Mouse (Mus musculus) hindbrain, embryonic 16.5 days (tissue): ENCODE data around the gene Xirp2. TPM values are rescaled to one million over a fixed set of nuclear protein-coding genes. Genes with fewer than 3 reads are reported as not detected.
"Not testable (repeated sequence)": the region's sequence is repeated elsewhere in the genome, so short reads cannot be mapped to it uniquely, and the experiment has no call there.

Experiments
- ATAC-seq: fragments of 200-750 bp; cut with Nextera tagmentation; 2 replicates; pipeline ENCODE4 v1.8.0; 2017; ENCODE audit warnings: moderate TSS enrichment, moderate library complexity
- H3K27ac ChIP-seq: fragments of 300-500 bp; sonication (generic); 2 replicates; pipeline ENCODE4 v1.5.1; 2014; ENCODE audit warnings: low read depth, mild to moderate bottlenecking, control low read depth, low read length, moderate library complexity
- H3K27me3 ChIP-seq: fragments of 300-500 bp; sonication (generic); replicated peaks from 2 replicates; pipeline ENCODE4 v1.6.1; 2014; ENCODE audit warnings: low read length; ENCODE audit not compliant: control insufficient read depth, insufficient read depth
- H3K36me3 ChIP-seq: fragments of 300-500 bp; sonication (generic); 2 replicates; pipeline ENCODE4 v1.6.1; 2014; ENCODE audit warnings: mild to moderate bottlenecking, low read length, moderate library complexity, mixed read lengths; ENCODE audit not compliant: control insufficient read depth, insufficient read depth
- H3K4me1 ChIP-seq: fragments of 300-500 bp; sonication (generic); 2 replicates; pipeline ENCODE4 v1.6.1; 2014; ENCODE audit warnings: low read depth, low read length; ENCODE audit not compliant: control insufficient read depth, insufficient read depth
- H3K4me2 ChIP-seq: fragments of 300-500 bp; sonication (generic); 2 replicates; pipeline ENCODE4 v1.6.1; 2014; ENCODE audit warnings: mild to moderate bottlenecking, low read length, control low read depth, moderate library complexity
- H3K4me3 ChIP-seq: fragments of 300-500 bp; sonication (generic); 2 replicates; pipeline ENCODE4 v1.5.1; 2014; ENCODE audit warnings: mild to moderate bottlenecking, low read length, control low read depth, moderate library complexity
- H3K9ac ChIP-seq: fragments of 300-500 bp; sonication (generic); 2 replicates; pipeline ENCODE4 v1.6.1; 2014; ENCODE audit warnings: low read depth, mild to moderate bottlenecking, control low read depth, low read length, moderate library complexity
- H3K9me3 ChIP-seq: fragments of 300-500 bp; sonication (generic); 2 replicates; pipeline ENCODE4 v1.6.1; 2014; ENCODE audit warnings: mild to moderate bottlenecking, low read length, moderate library complexity; ENCODE audit not compliant: control insufficient read depth
- WGBS: fragments of 180-500 bp; shearing (Covaris S2); extraction: QIAGEN DNeasy Blood & Tissue Kit; methylation state at CpG from one replicate; pipeline ENCODE4 v1.1.7; 2014; 5-methylcytosine and 5-hydroxymethylcytosine counted together
- polyA plus RNA-seq: library from polyadenylated mRNA; unstranded; fragments of >200 nt; fragmentation: Nextera tagmentation; extraction: Ambion mirVana; gene quantifications from 2 replicates; pipeline ENCODE4 v1.2.1, GENCODE M21; 2015

The Xirp2 gene
- 0.02 TPM in 1 of 2 replicates, not detected in the other for polyA plus RNA-seq

GRCm38 (mm10) chr2:67445780-67446179 lies at the start of gene Xirp2:
Gene Xirp2, plus strand, starts transcription at chr2:67446002.
- no peak for ATAC-seq
- H3K4me2 ChIP-seq: no peak within 1 kb of the TSS
- WGBS: 84% methylated on average over 3 of the region's 3 CpGs

GRCm38 (mm10) chr2:67413425-67413824 lies 32.4 kb upstream of the Xirp2 start, which contains the start of gene Gm21830:
Gene Gm21830, plus strand, starts transcription at chr2:67413725.
- WGBS: no CpG with 5 or more reads among the region's 1 CpGs

More at GRCm38 (mm10) chr2:67445780-67446179, at the start of gene Xirp2:
- no peaks in the 10 kb centered on the region for H3K27me3 ChIP-seq
- no peak within 1 kb of the TSS for H3K27ac ChIP-seq
- H3K36me3 ChIP-seq: no peaks in the 10 kb centered on the region
- no peak within 1 kb of the TSS for H3K9ac ChIP-seq
- H3K4me3 ChIP-seq: no peak within 1 kb of the TSS
- no peaks in the 10 kb centered on the region for H3K9me3 ChIP-seq
- no peaks in the 10 kb centered on the region for H3K4me1 ChIP-seq

GRCm38 (mm10) chr2:67420853-67421252 lies 24.9 kb upstream of the Xirp2 start:
- Histone ChIP-seq H3K4me1 (no peaks in the 10 kb centered on the region), H3K36me3 (no peaks in the 10 kb centered on the region), H3K9ac (no peak overlapping the region), H3K4me3 (no peak overlapping the region), H3K9me3 (no peaks in the 10 kb centered on the region), H3K27me3 (no peaks in the 10 kb centered on the region), H3K27ac (no peak overlapping the region), H3K4me2 (no peak overlapping the region)
- ATAC-seq: no peak

More at GRCm38 (mm10) chr2:67413425-67413824, 32.4 kb upstream of the Xirp2 start, which contains the start of gene Gm21830:
- H3K27ac ChIP-seq, H3K4me2 ChIP-seq, H3K9ac ChIP-seq, H3K4me3 ChIP-seq, ATAC-seq, H3K36me3 ChIP-seq, H3K27me3 ChIP-seq, H3K4me1 ChIP-seq, H3K9me3 ChIP-seq: not testable (repeated sequence)

GRCm38 (mm10) chr2:67422799-67423198 lies 23.0 kb upstream of the Xirp2 start:
- WGBS: 87% methylated on average over 1 of the region's 1 CpGs
- Histone ChIP-seq H3K9ac (no peak overlapping the region), H3K27me3 (no peaks in the 10 kb centered on the region), H3K9me3 (no peaks in the 10 kb centered on the region), H3K4me3 (no peak overlapping the region), H3K4me1 (no peaks in the 10 kb centered on the region), H3K36me3 (no peaks in the 10 kb centered on the region), H3K27ac (no peak overlapping the region), H3K4me2 (no peak overlapping the region)
- ATAC-seq: no peak

GRCm38 (mm10) chr2:67433081-67433480 lies 12.7 kb upstream of the Xirp2 start, which contains the start of gene Gm26727:
Gene Gm26727, minus strand, starts transcription at chr2:67433181.
- Histone ChIP-seq H3K27me3 (no peaks in the 10 kb centered on the region), H3K36me3 (no peaks in the 10 kb centered on the region), H3K4me1 (no peaks in the 10 kb centered on the region), H3K9me3 (no peaks in the 10 kb centered on the region), H3K9ac (no peak within 1 kb of the TSS), H3K27ac (no peak within 1 kb of the TSS), H3K4me3 (no peak within 1 kb of the TSS), H3K4me2 (no peak within 1 kb of the TSS)
- WGBS: 66% methylated on average over 2 of the region's 2 CpGs
- no peak for ATAC-seq

GRCm38 (mm10) chr2:67438309-67438708 lies 7.5 kb upstream of the Xirp2 start:
- Histone ChIP-seq H3K4me2 (no peak overlapping the region), H3K9me3 (no peaks in the 10 kb centered on the region), H3K27me3 (no peaks in the 10 kb centered on the region), H3K27ac (no peak overlapping the region), H3K36me3 (no peaks in the 10 kb centered on the region), H3K4me1 (no peaks in the 10 kb centered on the region), H3K4me3 (no peak overlapping the region), H3K9ac (no peak overlapping the region)
- WGBS: 86% methylated on average over 8 of the region's 8 CpGs
- ATAC-seq: no peak

GRCm38 (mm10) chr2:67446772-67447171 lies 970 bp downstream of the Xirp2 start:
- ATAC-seq: no peak
- no peaks in the 10 kb centered on the region for H3K4me1 ChIP-seq
- no peak overlapping the region for H3K4me2 ChIP-seq
- H3K4me3 ChIP-seq: no peak overlapping the region
- no peaks in the 10 kb centered on the region for H3K9me3 ChIP-seq
- no peak overlapping the region for H3K27ac ChIP-seq
- WGBS: 84% methylated on average over 1 of the region's 1 CpGs
- no peak overlapping the region for H3K9ac ChIP-seq
- H3K27me3 ChIP-seq: no peaks in the 10 kb centered on the region
- no peaks in the 10 kb centered on the region for H3K36me3 ChIP-seq

- H3K4me2 ChIP-seq: no peak overlapping the region
- no peak overlapping the region for H3K4me3 ChIP-seq
- H3K9ac ChIP-seq: no peak overlapping the region
- H3K4me1 ChIP-seq: no peaks in the 10 kb centered on the region
- 70% methylated on average over 12 of the region's 12 CpGs for whole genome bisulfite sequencing
- no peaks in the 10 kb centered on the region for H3K36me3 ChIP-seq
- no peaks in the 10 kb centered on the region for H3K9me3 ChIP-seq
- no peak overlapping the region for H3K27ac ChIP-seq
- no peak for ATAC-seq
- H3K27me3 ChIP-seq: no peaks in the 10 kb centered on the region
Observed at GRCm38 (mm10) chr2:67447206-67447605, 1.4 kb downstream of the Xirp2 start.

- H3K4me1 ChIP-seq: no peaks in the 10 kb centered on the region
- no peak overlapping the region for H3K4me3 ChIP-seq
- no peak overlapping the region for H3K4me2 ChIP-seq
- ATAC-seq: no peak
- 77% methylated on average over 3 of the region's 3 CpGs for WGBS
- H3K27ac ChIP-seq: no peak overlapping the region
- H3K36me3 ChIP-seq: no peaks in the 10 kb centered on the region
- no peaks in the 10 kb centered on the region for H3K27me3 ChIP-seq
- H3K9me3 ChIP-seq: no peaks in the 10 kb centered on the region
- H3K9ac ChIP-seq: no peak overlapping the region
Observed at GRCm38 (mm10) chr2:67460857-67461256, 15.1 kb downstream of the Xirp2 start.

- Histone ChIP-seq H3K4me3 (no peak overlapping the region), H3K9me3 (no peaks in the 10 kb centered on the region), H3K36me3 (no peaks in the 10 kb centered on the region), H3K9ac (no peak overlapping the region), H3K4me2 (no peak overlapping the region), H3K27me3 (no peaks in the 10 kb centered on the region), H3K4me1 (no peaks in the 10 kb centered on the region), H3K27ac (no peak overlapping the region)
- 90% methylated on average over 7 of the region's 7 CpGs for WGBS
- no peak for ATAC-seq
Observed at GRCm38 (mm10) chr2:67467036-67467435, 21.2 kb downstream of the Xirp2 start.
